Mouse (Mus musculus): ENCODE measurements around the gene Ank3.
A peak's percentile ranks its signal among the peaks of the same experiment; 100 is the strongest.

Gene Ank3

DNA sequence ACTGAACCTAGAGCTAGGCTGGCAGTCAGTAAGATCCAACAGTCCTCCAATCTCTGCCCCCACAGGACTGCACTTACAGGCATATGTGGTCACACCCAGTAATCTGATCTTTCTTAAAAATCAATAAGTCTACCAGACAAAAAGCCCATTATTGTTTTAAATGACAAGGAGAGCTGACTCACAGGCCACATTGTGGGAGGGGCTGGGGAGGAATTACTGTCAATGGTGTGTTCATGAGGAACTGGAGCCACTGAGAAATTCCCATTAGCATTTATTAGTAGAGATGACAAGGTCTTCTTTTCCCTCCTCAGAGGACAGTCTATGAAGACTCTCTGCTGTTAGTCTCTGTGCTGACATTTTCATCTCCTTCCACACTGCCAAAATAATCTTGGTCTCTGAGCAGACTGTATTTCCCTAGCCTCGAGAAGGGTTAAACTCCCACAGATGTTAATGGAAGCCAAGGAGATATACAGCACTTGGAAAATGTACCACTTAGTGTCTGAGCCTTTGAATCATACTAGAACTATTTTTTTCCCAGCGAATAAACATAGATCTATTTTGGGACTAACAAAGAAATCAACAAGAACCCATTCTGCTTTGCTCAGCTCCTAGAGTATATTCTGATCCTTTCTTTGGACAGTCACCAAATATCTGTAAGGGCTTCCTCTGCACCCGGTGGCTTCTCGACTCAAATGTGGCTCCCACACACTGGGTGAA lies 358.5 kb downstream of the Ank3 start:
- DNase-seq (ENCODE audit: inconsistent ontology term): peak; percentile 75

- no peak for DNase-seq (ENCODE audit: inconsistent ontology term)
Observed at GRCm38 (mm10) chr10:69762977-69763376, 364.4 kb downstream of the Ank3 start.

- no peak for DNase-seq (ENCODE audit: inconsistent ontology term)
Observed at GRCm38 (mm10) chr10:69764402-69764801, 365.8 kb downstream of the Ank3 start.

DNA sequence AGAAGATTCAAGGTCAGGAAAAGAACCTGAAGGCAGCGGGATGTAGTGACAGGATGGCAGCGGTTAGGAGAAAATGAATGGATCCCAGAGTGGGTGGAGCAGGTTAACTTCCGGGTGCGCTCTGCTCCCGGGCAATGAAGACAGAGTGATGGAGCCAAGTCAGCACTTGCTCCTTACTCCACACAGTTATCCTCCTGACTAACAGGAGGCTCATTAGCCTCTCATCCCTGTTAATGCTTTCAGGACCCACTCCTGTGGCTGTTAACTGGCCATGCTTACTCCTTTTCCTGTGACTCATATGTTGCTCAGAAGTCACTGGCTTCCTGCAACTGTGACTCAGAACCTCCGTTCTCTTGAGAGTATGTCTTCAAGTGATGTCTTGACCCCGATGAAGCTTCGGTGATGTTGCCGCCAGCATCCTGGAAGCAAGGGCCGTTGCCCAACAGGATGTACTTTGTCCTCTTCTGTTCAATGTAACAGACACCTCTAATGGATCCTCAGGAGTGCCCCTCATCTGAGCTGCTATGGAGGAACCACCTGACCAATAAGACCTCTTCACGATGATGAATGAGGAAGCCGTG lies 378.6 kb downstream of the Ank3 start:
- DNase-seq (ENCODE audit: inconsistent ontology term): no peak

- no peak for DNase-seq (ENCODE audit: inconsistent ontology term)
Observed at GRCm38 (mm10) chr10:69777736-69778135, 379.2 kb downstream of the Ank3 start.

DNA sequence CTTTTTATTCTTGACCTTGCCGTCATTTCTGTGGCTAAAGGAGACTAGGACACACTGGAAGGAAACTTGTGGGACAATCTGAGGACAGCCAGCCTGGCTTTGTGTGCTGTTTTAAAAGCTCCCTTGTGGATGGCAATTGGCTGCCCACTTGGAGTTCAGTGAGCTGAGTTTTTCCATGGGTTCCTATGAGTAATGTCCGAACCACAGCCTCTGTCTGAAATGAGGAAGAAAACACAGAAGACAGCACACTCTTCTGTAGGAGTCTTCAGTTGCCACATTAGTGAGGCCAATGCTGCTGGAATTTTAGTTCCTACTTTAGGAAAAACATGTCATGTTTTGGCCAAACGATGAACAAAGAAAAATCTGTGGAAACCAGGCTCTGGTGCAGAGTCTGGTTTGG lies 380.7 kb downstream of the Ank3 start:
- peak; percentile 46 for DNase-seq (ENCODE audit: inconsistent ontology term)

GRCm38 (mm10) chr10:69781491-69781890 lies 382.9 kb downstream of the Ank3 start:
- no peak for DNase-seq (ENCODE audit: inconsistent ontology term)

- DNase-seq (ENCODE audit: inconsistent ontology term): peak; percentile 43
Observed at GRCm38 (mm10) chr10:69785235-69785634, 386.7 kb downstream of the Ank3 start.

- DNase-seq (ENCODE audit: inconsistent ontology term): no peak
Observed at GRCm38 (mm10) chr10:69785692-69786091, 387.1 kb downstream of the Ank3 start.

DNA sequence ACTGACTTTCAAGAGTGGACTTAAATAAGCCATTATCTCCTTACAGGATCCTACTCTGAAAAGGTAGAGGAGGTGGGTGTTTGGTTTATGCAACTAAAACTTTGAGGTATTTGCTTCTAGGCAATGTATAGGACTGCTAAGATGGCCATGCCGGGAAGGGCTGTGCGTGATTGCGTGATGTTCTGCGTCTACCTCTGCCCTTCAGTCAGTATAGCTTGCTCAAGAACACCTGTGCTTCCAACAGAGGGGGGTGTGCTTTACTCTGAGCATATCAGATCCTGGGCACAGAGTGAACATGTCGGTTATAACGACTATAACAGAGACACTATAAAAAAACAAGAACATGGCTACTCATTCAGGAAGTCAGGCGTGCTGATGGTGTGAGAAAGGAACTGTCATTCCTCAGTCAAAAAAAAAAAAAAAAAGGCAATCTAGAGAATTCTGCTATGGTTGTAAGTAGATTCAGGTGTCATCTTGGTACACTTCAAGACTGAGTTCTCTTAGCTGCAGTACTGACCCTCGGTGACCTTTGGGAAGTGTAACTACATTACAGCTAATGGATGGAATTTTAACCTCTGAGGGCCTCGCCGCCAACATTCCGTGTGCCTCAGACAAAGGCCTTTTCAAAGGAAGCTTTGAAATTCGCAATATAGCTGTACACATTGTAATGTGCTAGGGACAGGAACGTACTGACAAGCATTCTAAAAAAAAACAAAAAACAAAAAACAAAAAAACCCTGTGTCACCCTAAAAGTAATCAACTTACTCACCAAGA lies 387.8 kb downstream of the Ank3 start:
- peak; percentile 84 for DNase-seq (ENCODE audit: inconsistent ontology term)

DNA sequence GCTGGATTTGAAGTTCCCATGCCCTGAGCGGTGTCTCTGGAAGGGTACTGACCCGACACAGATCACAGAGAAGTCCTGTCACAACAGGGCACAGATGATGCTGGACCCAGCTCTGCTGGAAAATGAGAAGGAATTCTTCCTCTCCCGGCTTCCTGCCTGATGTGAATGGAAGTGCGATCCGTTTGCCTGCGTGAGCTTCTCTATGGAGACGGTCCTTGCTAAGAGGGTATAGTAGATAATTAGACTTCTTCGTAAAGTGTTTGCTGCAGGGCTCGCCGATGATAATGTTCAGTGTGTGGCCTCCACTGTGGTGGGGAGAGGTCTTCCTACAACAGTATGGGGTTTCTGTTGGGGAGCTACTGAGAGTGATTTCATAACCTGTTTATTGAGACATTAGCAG lies 388.8 kb downstream of the Ank3 start:
- peak; percentile 64 for DNase-seq (ENCODE audit: inconsistent ontology term)

- no peak for DNase-seq (ENCODE audit: inconsistent ontology term)
Observed at GRCm38 (mm10) chr10:69790606-69791005, 392.0 kb downstream of the Ank3 start.

- peak; percentile 48 for DNase-seq (ENCODE audit: inconsistent ontology term)
Observed at GRCm38 (mm10) chr10:69791951-69792350, 393.4 kb downstream of the Ank3 start.

GRCm38 (mm10) chr10:69792400-69792799 lies 393.8 kb downstream of the Ank3 start:
- DNase-seq (ENCODE audit: inconsistent ontology term): no peak

- no peak for DNase-seq (ENCODE audit: inconsistent ontology term)
Observed at GRCm38 (mm10) chr10:69793079-69793478, 394.5 kb downstream of the Ank3 start.

GRCm38 (mm10) chr10:69795656-69796055 lies 397.1 kb downstream of the Ank3 start:
- no peak for DNase-seq (ENCODE audit: inconsistent ontology term)

DNA sequence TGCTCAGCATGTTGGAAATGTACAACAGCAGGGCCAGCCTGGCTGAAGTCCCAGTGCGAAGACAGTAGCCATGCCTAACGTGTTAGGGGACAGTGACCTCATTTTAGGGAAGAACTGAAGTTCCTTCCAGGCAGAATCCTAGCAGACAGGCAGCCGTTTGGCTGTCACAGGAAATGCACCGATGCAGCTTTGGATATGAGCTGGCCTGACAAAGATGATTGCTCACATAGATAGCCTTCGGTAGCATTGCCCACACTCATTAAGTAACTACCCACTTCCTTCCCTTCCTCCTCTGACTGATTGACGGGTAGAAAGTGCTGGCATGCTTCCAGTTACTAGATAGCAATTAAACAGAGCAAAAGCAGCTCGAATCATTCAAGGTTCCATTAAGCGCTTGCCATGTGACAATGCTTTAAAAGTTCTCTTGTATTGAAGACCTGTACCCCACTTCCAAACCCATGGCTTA lies 397.9 kb downstream of the Ank3 start:
- peak; percentile 83 for DNase-seq (ENCODE audit: inconsistent ontology term)

- DNase-seq (ENCODE audit: inconsistent ontology term): no peak
Observed at GRCm38 (mm10) chr10:69803135-69803756, 404.7 kb downstream of the Ank3 start.

DNA sequence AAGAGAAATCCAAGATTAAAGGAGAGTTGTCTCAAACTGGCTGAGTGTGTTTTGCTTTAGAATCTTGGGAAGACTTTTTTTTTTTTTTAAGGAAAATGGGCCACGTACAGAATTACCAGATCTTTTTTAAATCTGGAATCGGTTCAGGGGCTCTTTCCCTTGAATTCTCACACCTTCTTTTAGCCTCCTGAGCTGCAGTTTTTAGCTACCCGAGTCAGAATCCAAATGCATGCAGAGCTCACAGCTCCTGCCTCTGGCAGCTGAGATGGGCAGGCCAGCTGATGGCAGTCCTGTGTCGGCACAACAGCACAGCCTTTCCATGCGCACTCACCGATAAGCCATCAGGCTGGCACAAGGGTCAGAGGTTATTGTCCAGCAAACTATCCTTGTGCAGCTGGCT lies 406.0 kb downstream of the Ank3 start:
- DNase-seq (ENCODE audit: inconsistent ontology term): no peak

DNA sequence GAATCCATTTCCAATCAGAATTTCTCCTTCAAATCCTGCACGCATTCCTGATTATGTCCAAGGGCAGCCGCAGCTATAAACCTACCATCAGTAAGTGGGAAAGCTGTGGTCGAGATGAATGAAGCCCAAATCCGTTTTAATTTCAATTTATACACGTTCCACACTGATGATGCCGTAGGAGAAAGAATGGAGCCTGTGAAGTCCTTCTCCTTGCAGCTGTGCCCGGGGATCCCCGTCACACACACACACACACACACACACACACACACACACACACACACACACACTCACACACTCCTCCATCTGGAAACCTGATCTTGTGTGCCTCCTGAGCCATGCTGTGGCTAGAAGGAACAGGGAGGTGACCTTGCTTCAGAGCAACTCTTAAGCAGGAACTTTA lies 412.2 kb downstream of the Ank3 start:
- DNase-seq (ENCODE audit: inconsistent ontology term): no peak

DNA sequence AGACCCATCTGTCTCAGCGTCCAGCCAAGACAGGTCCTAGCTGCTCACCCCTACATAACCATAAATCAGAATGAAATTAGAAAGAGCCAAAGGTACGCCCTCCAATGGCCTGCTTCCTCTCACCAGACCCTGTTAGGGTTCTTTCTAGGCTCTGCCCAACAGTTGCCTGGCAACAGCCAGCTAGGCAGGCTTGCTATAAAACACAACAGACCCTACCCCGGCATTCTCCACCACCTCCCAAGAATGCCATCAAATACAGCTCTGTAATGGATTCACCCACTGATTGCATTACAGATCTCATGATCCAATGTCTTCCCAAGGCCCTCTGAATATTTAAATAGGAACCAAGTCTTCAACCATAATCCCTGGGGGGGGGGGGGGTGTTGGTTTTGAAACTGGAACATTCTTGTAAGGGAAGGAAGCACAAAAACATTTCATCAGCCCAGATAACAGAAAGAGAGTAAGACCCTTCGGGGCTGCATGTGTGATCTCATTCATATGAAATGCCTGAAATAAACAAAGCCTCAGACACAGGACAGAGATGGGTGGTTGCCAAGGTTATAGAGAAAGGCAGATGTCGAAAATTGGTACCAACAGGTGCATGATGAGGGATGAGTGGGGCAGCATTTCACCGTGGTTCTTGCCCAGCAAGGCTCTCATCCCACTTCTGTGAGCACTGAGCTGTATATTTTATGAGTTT lies 415.4 kb downstream of the Ank3 start:
- DNase-seq (ENCODE audit: inconsistent ontology term): peak; percentile 79

- no peak for DNase-seq (ENCODE audit: inconsistent ontology term)
Observed at GRCm38 (mm10) chr10:69821245-69821644, 422.7 kb downstream of the Ank3 start.
